Mouse (Mus musculus): ENCODE data around the gene Miga1. TPM values are rescaled to one million over a fixed set of nuclear protein-coding genes. Genes with fewer than 3 reads are reported as not detected.

The Miga1 gene
- polyA plus RNA-seq, 1 experiment: 13.2 TPM

- no peak overlapping the region for H3K4me3 ChIP-seq (ENCODE audit: insufficient read depth, low read length)
- no peak overlapping the region for H3K27ac ChIP-seq (ENCODE audit: insufficient read depth, low read length)
- H3K4me1 ChIP-seq (ENCODE audit: control insufficient read depth, insufficient read depth, low read length): peaks cover 6% of the 10 kb centered on the region; the same call in 1 of the 2 replicates
- TF ChIP-seq CTCF (IDR thresholded peaks at IDR 0.05; ENCODE audit: borderline replicate concordance, insufficient read depth, low read length) (no peak), POLR2A (IDR thresholded peaks at IDR 0.05; ENCODE audit: low read depth, low read length) (no peak)
These were observed 10.2 kb upstream of the Miga1 start for GRCm38 (mm10) chr3:152350431-152350830.

- TF ChIP-seq CTCF (IDR thresholded peaks at IDR 0.05; ENCODE audit: borderline replicate concordance, insufficient read depth, low read length): no peak
- no peak for TF ChIP-seq POLR2A (IDR thresholded peaks at IDR 0.05; ENCODE audit: low read depth, low read length)
- peak overlapping the region; percentile 7; the same call in 1 of the 2 replicates for H3K4me3 ChIP-seq (ENCODE audit: insufficient read depth, low read length)
These were observed 8.0 kb upstream of the Miga1 start for GRCm38 (mm10) chr3:152348011-152348830.

GRCm38 (mm10) chr3:152347227-152347626 lies 7.0 kb upstream of the Miga1 start:
- Histone ChIP-seq H3K4me3 (ENCODE audit: insufficient read depth, low read length) (peak overlapping the region; percentile 91), H3K4me1 (ENCODE audit: control insufficient read depth, insufficient read depth, low read length) (peaks cover 6% of the 10 kb centered on the region; the same call in 1 of the 2 replicates), H3K27ac (ENCODE audit: insufficient read depth, low read length) (no peak overlapping the region)
- no peak for TF ChIP-seq CTCF (IDR thresholded peaks at IDR 0.05; ENCODE audit: borderline replicate concordance, insufficient read depth, low read length)
- no peak for TF ChIP-seq POLR2A (IDR thresholded peaks at IDR 0.05; ENCODE audit: low read depth, low read length)

More at GRCm38 (mm10) chr3:152348011-152348830, 8.0 kb upstream of the Miga1 start:
- no peak overlapping the region for H3K27ac ChIP-seq (ENCODE audit: insufficient read depth, low read length)
- H3K4me1 ChIP-seq (ENCODE audit: control insufficient read depth, insufficient read depth, low read length): peaks cover 6% of the 10 kb centered on the region; the same call in 1 of the 2 replicates

- H3K27ac ChIP-seq (ENCODE audit: insufficient read depth, low read length): peak overlapping the region; percentile 6; the same call in 1 of the 2 replicates
- TF ChIP-seq CTCF (IDR thresholded peaks at IDR 0.05; ENCODE audit: borderline replicate concordance, insufficient read depth, low read length): no peak
- TF ChIP-seq POLR2A (IDR thresholded peaks at IDR 0.05; ENCODE audit: low read depth, low read length): no peak
- H3K4me1 ChIP-seq (ENCODE audit: control insufficient read depth, insufficient read depth, low read length): peaks cover 6% of the 10 kb centered on the region; the same call in 1 of the 2 replicates
- H3K4me3 ChIP-seq (ENCODE audit: insufficient read depth, low read length): peak overlapping the region; percentile 91
These were observed 6.5 kb upstream of the Miga1 start for GRCm38 (mm10) chr3:152346633-152347141.

- H3K27ac ChIP-seq (ENCODE audit: insufficient read depth, low read length): peak within 1 kb of the TSS; percentile 58
- no peak for TF ChIP-seq CTCF (IDR thresholded peaks at IDR 0.05; ENCODE audit: borderline replicate concordance, insufficient read depth, low read length)
- peak; percentile 97 for TF ChIP-seq POLR2A (IDR thresholded peaks at IDR 0.05; ENCODE audit: low read depth, low read length)
- H3K4me1 ChIP-seq (ENCODE audit: control insufficient read depth, insufficient read depth, low read length): peaks cover 6% of the 10 kb centered on the region; the same call in 1 of the 2 replicates
- H3K4me3 ChIP-seq (ENCODE audit: insufficient read depth, low read length): peak within 1 kb of the TSS; percentile 91
These were observed 5.8 kb upstream of the Miga1 start, which contains the start of gene Usp33 for GRCm38 (mm10) chr3:152345732-152346632. Usp33 (plus strand) TSS chr3:152346478.

- Histone ChIP-seq H3K27ac (ENCODE audit: insufficient read depth, low read length) (no peak overlapping the region), H3K4me1 (ENCODE audit: control insufficient read depth, insufficient read depth, low read length) (no peaks in the 10 kb centered on the region), H3K4me3 (ENCODE audit: insufficient read depth, low read length) (no peak overlapping the region)
- TF ChIP-seq CTCF (IDR thresholded peaks at IDR 0.05; ENCODE audit: borderline replicate concordance, insufficient read depth, low read length) (no peak), POLR2A (IDR thresholded peaks at IDR 0.05; ENCODE audit: low read depth, low read length) (no peak)
These were observed 2.8 kb upstream of the Miga1 start for GRCm38 (mm10) chr3:152342961-152343517.

GRCm38 (mm10) chr3:152336085-152336484 lies 4.1 kb downstream of the Miga1 start:
- Histone ChIP-seq H3K4me3 (ENCODE audit: insufficient read depth, low read length) (no peak overlapping the region), H3K27ac (ENCODE audit: insufficient read depth, low read length) (no peak overlapping the region), H3K4me1 (ENCODE audit: control insufficient read depth, insufficient read depth, low read length) (no peaks in the 10 kb centered on the region)
- TF ChIP-seq POLR2A (IDR thresholded peaks at IDR 0.05; ENCODE audit: low read depth, low read length): no peak
- TF ChIP-seq CTCF (IDR thresholded peaks at IDR 0.05; ENCODE audit: borderline replicate concordance, insufficient read depth, low read length): no peak

GRCm38 (mm10) chr3:152333641-152334040 lies 6.6 kb downstream of the Miga1 start:
- H3K4me1 ChIP-seq (ENCODE audit: control insufficient read depth, insufficient read depth, low read length): no peaks in the 10 kb centered on the region
- TF ChIP-seq CTCF (IDR thresholded peaks at IDR 0.05; ENCODE audit: borderline replicate concordance, insufficient read depth, low read length): no peak
- no peak for TF ChIP-seq POLR2A (IDR thresholded peaks at IDR 0.05; ENCODE audit: low read depth, low read length)
- no peak overlapping the region for H3K27ac ChIP-seq (ENCODE audit: insufficient read depth, low read length)
- H3K4me3 ChIP-seq (ENCODE audit: insufficient read depth, low read length): no peak overlapping the region

All from embryonic fibroblast, embryonic 13.5 days (primary cell).